In the genomic region with DNA sequence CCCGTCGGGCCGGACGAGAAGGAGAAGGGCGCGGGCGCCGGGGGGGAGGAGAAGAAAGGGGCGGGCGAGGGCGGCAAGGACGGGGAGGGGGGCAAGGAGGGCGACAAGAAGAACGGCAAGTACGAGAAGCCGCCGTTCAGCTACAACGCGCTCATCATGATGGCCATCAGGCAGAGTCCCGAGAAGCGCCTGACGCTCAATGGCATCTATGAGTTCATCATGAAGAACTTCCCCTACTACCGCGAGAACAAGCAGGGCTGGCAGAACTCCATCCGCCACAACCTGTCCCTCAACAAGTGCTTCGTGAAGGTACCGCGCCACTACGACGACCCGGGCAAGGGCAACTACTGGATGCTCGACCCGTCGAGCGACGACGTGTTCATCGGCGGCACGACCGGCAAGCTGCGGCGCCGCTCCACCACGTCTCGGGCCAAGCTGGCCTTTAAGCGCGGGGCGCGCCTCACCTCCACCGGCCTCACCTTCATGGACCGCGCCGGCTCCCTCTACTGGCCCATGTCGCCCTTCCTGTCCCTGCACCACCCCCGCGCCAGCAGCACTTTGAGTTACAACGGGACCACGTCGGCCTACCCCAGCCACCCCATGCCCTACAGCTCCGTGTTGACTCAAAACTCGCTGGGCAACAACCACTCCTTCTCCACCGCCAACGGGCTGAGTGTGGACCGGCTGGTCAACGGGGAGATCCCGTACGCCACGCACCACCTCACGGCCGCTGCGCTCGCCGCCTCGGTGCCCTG, we compare ENCODE assay signal across 9 mouse cellular contexts. TPM values are rescaled to one million over a fixed set of nuclear protein-coding genes. Genes with fewer than 3 reads are reported as not detected.
DNase-seq lines count a peak whose midpoint lies in the region; ATAC-seq and TF ChIP-seq lines count a peak whose summit lies in the region.
"Had no signal": no experiment of that assay in that cellular context is flagged by ENCODE, and none has a peak within 500 bp of the region (broad histone marks: within the 10 kb centered on the region; RNA-seq: fewer than 3 reads in every experiment).

Gene Gm43517 (plus strand): TSS at position 299 of the 755 bp plus-strand sequence.

- no peaks in the 10 kb centered on the region for H3K36me3 ChIP-seq in lung, embryonic 14.5 days (ENCODE audit: insufficient read depth)
- no peaks in the 10 kb centered on the region for H3K36me3 ChIP-seq in embryonic facial prominence, embryonic 11.5 days (replicated peaks; ENCODE audit: control insufficient read depth, insufficient read depth, low read depth, low read length)
- no peaks in the 10 kb centered on the region for H3K36me3 ChIP-seq in intestine, postnatal 0 days (ENCODE audit: control insufficient read depth, insufficient read depth)

- H3K4me2 ChIP-seq in lung, embryonic 14.5 days = peak within 1 kb of the TSS; percentile 58
- H3K4me2 ChIP-seq in embryonic facial prominence, embryonic 11.5 days (ENCODE audit: low read depth, low read length) = peak within 1 kb of the TSS; percentile 57
- H3K4me2 ChIP-seq in intestine, postnatal 0 days (replicated peaks; ENCODE audit: low read depth) = peak within 1 kb of the TSS; percentile 60

- H3K27me3 ChIP-seq in lung, embryonic 14.5 days (ENCODE audit: insufficient read depth, low read length) = peaks cover 85% of the 10 kb centered on the region
- peaks cover 54% of the 10 kb centered on the region for H3K27me3 ChIP-seq in embryonic facial prominence, embryonic 11.5 days (ENCODE audit: control insufficient read depth, insufficient read depth, low read length)
- peaks cover 86% of the 10 kb centered on the region for H3K27me3 ChIP-seq in intestine, postnatal 0 days (replicated peaks; ENCODE audit: control insufficient read depth, insufficient read depth, low read length)

- peaks cover 4% of the 10 kb centered on the region; the same call in 1 of the 2 replicates for H3K4me1 ChIP-seq in lung, embryonic 14.5 days (ENCODE audit: insufficient read depth)
- H3K4me1 ChIP-seq in embryonic facial prominence, embryonic 11.5 days (ENCODE audit: control insufficient read depth, insufficient read depth, low read length) = no peaks in the 10 kb centered on the region
- H3K4me1 ChIP-seq in intestine, postnatal 0 days (replicated peaks; ENCODE audit: control insufficient read depth, insufficient read depth, low read length) = no peaks in the 10 kb centered on the region
- H3K4me1 ChIP-seq in lung, adult 2 months (ENCODE audit: control insufficient read depth, insufficient read depth, low read length) = no peaks in the 10 kb centered on the region

- no peaks in the 10 kb centered on the region for H3K9me3 ChIP-seq in lung, embryonic 14.5 days (ENCODE audit: low read depth, low read length)
- no peaks in the 10 kb centered on the region for H3K9me3 ChIP-seq in embryonic facial prominence, embryonic 11.5 days (replicated peaks; ENCODE audit: control insufficient read depth, low read length)
- H3K9me3 ChIP-seq in intestine, postnatal 0 days (ENCODE audit: control insufficient read depth) = no peaks in the 10 kb centered on the region

- H3K27ac ChIP-seq in lung, embryonic 14.5 days (ENCODE audit: low read depth) = no peak within 1 kb of the TSS
- peak within 1 kb of the TSS; percentile 52; the same call in 1 of the 2 replicates for H3K27ac ChIP-seq in embryonic facial prominence, embryonic 11.5 days (replicated peaks; ENCODE audit: low read depth, low read length)
- H3K27ac ChIP-seq in intestine, postnatal 0 days (ENCODE audit: low read depth, low read length) = no peak within 1 kb of the TSS
- H3K27ac ChIP-seq: liver, embryonic 14.5 days had no signal

- WGBS in lung, embryonic 14.5 days = 2% methylated on average over 71 of the region's 75 CpGs
- WGBS in embryonic facial prominence, embryonic 11.5 days = under 1% methylated on average over 73 of the region's 75 CpGs
- 2% methylated on average over 60 of the region's 75 CpGs for WGBS in intestine, postnatal 0 days
- WGBS in lung, adult 2 months = 5% methylated on average over 71 of the region's 75 CpGs

- peak within 1 kb of the TSS; percentile 38 for H3K4me3 ChIP-seq in lung, embryonic 14.5 days (ENCODE audit: low read depth, low read length)
- peak within 1 kb of the TSS; percentile 38 for H3K4me3 ChIP-seq in embryonic facial prominence, embryonic 11.5 days (ENCODE audit: low read depth, low read length)
- H3K4me3 ChIP-seq in intestine, postnatal 0 days (ENCODE audit: low read depth, low read length) = peak within 1 kb of the TSS; percentile 36
- H3K4me3 ChIP-seq in lung, adult 2 months (replicated peaks; ENCODE audit: extremely low read depth, low read depth, low read length) = no peak within 1 kb of the TSS

- peak; percentile 33; the same call in 1 of the 2 replicates for ATAC-seq in lung, embryonic 14.5 days (ENCODE audit: insufficient read depth)
- ATAC-seq in embryonic facial prominence, embryonic 11.5 days (replicated peaks; ENCODE audit: insufficient number of reproducible peaks, low FRiP score, low TSS enrichment, low read depth) = peak; percentile 25; the same call in 1 of the 2 replicates
- peak; percentile 36; the same call in 1 of the 2 replicates for ATAC-seq in intestine, postnatal 0 days
- 0 out of 2 replicates have a peak, but pooled peaks have one; percentile 34 for ATAC-seq in megakaryocyte-erythroid progenitor cell, adult 5-6 weeks (replicated peaks; ENCODE audit: low FRiP score, low TSS enrichment, poor library complexity, severe bottlenecking)

- DNase-seq in lung, embryonic 14.5 days = peak; percentile 31
- DNase-seq in lung, postnatal 4 days = no peak
- peak; percentile 38 for DNase-seq in embryonic facial prominence, embryonic 11.5 days (ENCODE audit: low spot score)
- DNase-seq in testis, postnatal 14 days (ENCODE audit: low spot score) = peak; percentile 26
- DNase-seq in lung, adult 2 months = no peak
- no peak for DNase-seq in spleen, postnatal 14 days (ENCODE audit: low spot score in 2 of 2)

- H3K9ac ChIP-seq in lung, embryonic 14.5 days = no peak within 1 kb of the TSS
- peak within 1 kb of the TSS; percentile 19 for H3K9ac ChIP-seq in embryonic facial prominence, embryonic 11.5 days (replicated peaks; ENCODE audit: low read length)
- H3K9ac ChIP-seq in intestine, postnatal 0 days (ENCODE audit: low read depth, low read length) = no peak within 1 kb of the TSS
- H3K9ac ChIP-seq: liver, embryonic 14.5 days had no signal

- TF ChIP-seq POLR2A in lung, adult 2 months (IDR thresholded peaks at IDR 0.05; ENCODE audit: borderline replicate concordance, extremely low read depth, low read depth, low read length) = no peak

- peak; percentile 16; the same call in 1 of the 2 replicates for TF ChIP-seq CTCF in lung, embryonic 14.5 days (IDR thresholded peaks at IDR 0.05; ENCODE audit: low read depth)
- TF ChIP-seq CTCF in intestine, postnatal 0 days (IDR thresholded peaks at IDR 0.05; ENCODE audit: low read depth) = peak; percentile 45
- TF ChIP-seq CTCF in lung, adult 2 months (IDR thresholded peaks at IDR 0.05; ENCODE audit: insufficient read depth, low read length) = no peak

RNA-seq across cellular contexts. Expression of gene Gm43517, which starts in this region (rescaled TPM):
- not detected in 2 replicates for polyA plus RNA-seq in lung, embryonic 14.5 days (2014; fragmentation: Nextera tagmentation; extraction: Ambion mirVana)
- 0.10 TPM in 1 of 2 replicates, not detected in the other for polyA plus RNA-seq in embryonic facial prominence, embryonic 11.5 days (2014; fragmentation: Nextera tagmentation; extraction: Ambion mirVana)
- not detected in 2 replicates for polyA plus RNA-seq in intestine, postnatal 0 days (2015; fragmentation: Nextera tagmentation; extraction: Ambion mirVana)
- total RNA-seq in megakaryocyte-erythroid progenitor cell, adult 5-6 weeks (2014; fragmentation: Nextera tagmentation) = not detected in 2 replicates
- not detected in 2 replicates for total RNA-seq in megakaryocyte-erythroid progenitor cell, adult 5-6 weeks (2017)
- not detected in 2 replicates for polyA plus RNA-seq in lung, adult 2 months (2012; rRNA removed)
- polyA plus RNA-seq: liver, embryonic 14.5 days had no signal

Comparison
In these comparisons a context has a peak if more than half of its experiments do, and no peak if none do; other contexts are left out.
1. Peak in DNase-seq, ATAC-seq, H3K4me3 ChIP-seq and H3K4me2 ChIP-seq in lung, embryonic 14.5 days; RNA of the gene not detected or under 1 TPM.
2. Peak in DNase-seq, ATAC-seq, H3K4me3 ChIP-seq, H3K27ac ChIP-seq, H3K9ac ChIP-seq and H3K4me2 ChIP-seq in embryonic facial prominence, embryonic 11.5 days; RNA of the gene not detected or under 1 TPM.
3. Peak in ATAC-seq, H3K4me3 ChIP-seq and H3K4me2 ChIP-seq in intestine, postnatal 0 days; RNA of the gene not detected or under 1 TPM.
4. Peak in ATAC-seq in megakaryocyte-erythroid progenitor cell, adult 5-6 weeks; RNA of the gene not detected or under 1 TPM.